Mouse (Mus musculus) ES-E14 (cell line): ENCODE data around the gene Slf2. TPM values are rescaled to one million over a fixed set of nuclear protein-coding genes. Genes with fewer than 3 reads are reported as not detected.

Source experiments
- DNase-seq: peaks from one replicate; pipeline ENCODE4 v3.0.0-alpha.2; 2013; ENCODE audit warnings: low read depth, low spot score
- H3K27ac ChIP-seq: 2 replicates; pipeline ENCODE4 v1.5.1; 2012; ENCODE audit warnings: low read depth, mild to moderate bottlenecking, low read length, moderate library complexity, mixed read lengths; ENCODE audit not compliant: poor library complexity, insufficient read depth, severe bottlenecking
- H3K36me3 ChIP-seq: 2 replicates; pipeline ENCODE4 v1.6.1; 2012; ENCODE audit warnings: mild to moderate bottlenecking, low read length, moderate library complexity, mixed read lengths; ENCODE audit not compliant: control insufficient read depth, poor library complexity, insufficient read depth, severe bottlenecking
- H3K4me1 ChIP-seq, 2 experiments: fragments of 150-350 bp in 1 of 2; sonication (generic) in 1 of 2; 2 replicates each; pipeline ENCODE4 v1.6.1; 2012; ENCODE audit warnings: low read length in 2 of 2, mild to moderate bottlenecking in 1 of 2, mixed read lengths in 1 of 2; ENCODE audit not compliant: control insufficient read depth in 2 of 2, insufficient read depth in 2 of 2, poor library complexity in 1 of 2
- H3K4me3 ChIP-seq, 2 experiments: fragments of 150-350 bp in 1 of 2; sonication (generic) in 1 of 2; 2 replicates each; pipeline ENCODE4 v1.5.1; 2012; ENCODE audit warnings: low read length in 2 of 2, low read depth in 1 of 2, mild to moderate bottlenecking in 1 of 2, mixed read lengths in 1 of 2; ENCODE audit not compliant: insufficient read depth in 1 of 2, poor library complexity in 1 of 2, severe bottlenecking in 1 of 2
- H3K9ac ChIP-seq: 2 replicates; pipeline ENCODE4 v1.6.1; 2012; ENCODE audit warnings: low read depth, mild to moderate bottlenecking, low read length, mixed read lengths; ENCODE audit not compliant: poor library complexity, insufficient read depth, severe bottlenecking
- H3K9me3 ChIP-seq: fragments of 150-350 bp; sonication (generic); 2 replicates; pipeline ENCODE4 v1.6.1; 2012; ENCODE audit warnings: low read depth, mild to moderate bottlenecking, low read length; ENCODE audit not compliant: control insufficient read depth, insufficient read depth
- CHD2 ChIP-seq: IDR thresholded peaks from 2 replicates; pipeline ENCODE4 v1.6.1; 2014; ENCODE audit warnings: mild to moderate bottlenecking, low read depth, low read length, inconsistent platforms
- HCFC1 ChIP-seq: IDR thresholded peaks from 2 replicates; pipeline ENCODE4 v1.6.1; 2012; ENCODE audit warnings: low read length, inconsistent platforms, borderline replicate concordance; ENCODE audit not compliant: insufficient read depth
- MAFK ChIP-seq: IDR thresholded peaks from 2 replicates; pipeline ENCODE4 v1.6.1; 2014; ENCODE audit warnings: mild to moderate bottlenecking, low read depth, low read length, inconsistent platforms; ENCODE audit not compliant: insufficient read depth
- ZC3H11A ChIP-seq: IDR thresholded peaks from 2 replicates; pipeline ENCODE4 v1.6.1; 2012; ENCODE audit warnings: low read depth, mild to moderate bottlenecking, inconsistent platforms, low read length, borderline replicate concordance
- ZNF384 ChIP-seq: IDR thresholded peaks from 2 replicates; pipeline ENCODE4 v1.6.1; 2012; ENCODE audit warnings: low read depth, low read length, inconsistent platforms
- in situ Hi-C, 2 experiments: fragments of 600-800 bp; cut with MboI; formaldehyde crosslinking; loops; one replicate each; pipeline ENCODE4 v1.15.1; 2025; ENCODE audit warnings: low sequenced_read_pairs in 2 of 2, inconsistent platforms in 1 of 2; ENCODE audit not compliant: unreplicated experiment in 2 of 2
- total RNA-seq: library from RNA; depleted of rRNA; stranded (reverse); fragments of 300-350 nt; gene quantifications from 2 replicates; pipeline ENCODE4 v1.2.3, GENCODE M21; 2012

The Slf2 gene
- total RNA-seq, 1 experiment: 48.3 TPM

- TF ChIP-seq CHD2 (no peak), ZNF384 (no peak)
- no peak overlapping the region for H3K9ac ChIP-seq
- in situ Hi-C loops: no loop called here
- no peak overlapping the region for H3K27ac ChIP-seq
- no peaks in the 10 kb centered on the region for H3K36me3 ChIP-seq
- peaks cover 3 to 21% of the 10 kb centered on the region in 2 experiments; a peak in 3 of 4 replicates for H3K4me1 ChIP-seq
- DNase-seq: no peak
- H3K4me3 ChIP-seq: no peak overlapping the region
- H3K9me3 ChIP-seq: no peaks in the 10 kb centered on the region
Observed at GRCm38 (mm10) chr19:44907851-44908690, 22.9 kb upstream of the Slf2 start.

DNA sequence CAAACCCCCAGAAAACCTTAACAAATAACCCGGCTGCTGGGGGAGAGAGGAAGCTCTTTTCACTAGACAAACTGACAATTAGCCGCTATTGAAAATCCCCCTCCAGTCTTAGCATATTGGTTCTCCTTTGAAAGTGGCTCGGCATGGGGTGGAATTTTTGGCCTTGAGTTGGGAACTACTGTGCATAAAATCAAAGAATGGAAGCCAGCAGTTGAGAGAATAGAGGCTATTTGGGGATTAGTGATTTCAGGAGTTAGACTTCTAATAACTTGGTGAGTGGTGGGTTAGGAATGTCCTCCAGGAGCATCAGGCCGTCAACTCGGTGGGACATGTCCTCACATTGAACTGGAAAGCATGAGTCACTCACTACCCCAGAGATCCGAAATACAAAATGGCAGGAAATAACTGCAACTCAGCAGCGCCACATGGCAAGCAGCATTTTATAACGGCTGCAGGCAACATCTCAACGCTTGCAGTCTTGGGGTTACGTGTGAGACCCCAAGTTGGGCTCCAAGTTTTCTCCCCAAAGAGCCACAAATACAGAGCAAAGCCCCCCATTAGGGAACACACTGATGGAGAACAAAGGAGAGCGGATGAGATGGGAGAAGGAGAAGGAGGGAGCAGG, 22.0 kb upstream of the Slf2 start:
- DNase-seq: no peak
- Histone ChIP-seq H3K27ac (no peak overlapping the region), H3K4me3 (no peak overlapping the region), H3K9ac (no peak overlapping the region), H3K9me3 (no peaks in the 10 kb centered on the region), H3K4me1 (peaks cover 3 to 20% of the 10 kb centered on the region in 2 experiments; a peak in 3 of 4 replicates), H3K36me3 (no peaks in the 10 kb centered on the region)
- no peak for TF ChIP-seq ZC3H11A
- TF ChIP-seq HCFC1: no peak
- no peak for TF ChIP-seq CHD2
- TF ChIP-seq MAFK: no peak
- TF ChIP-seq ZNF384: no peak
- in situ Hi-C loops: no loop called here

DNA sequence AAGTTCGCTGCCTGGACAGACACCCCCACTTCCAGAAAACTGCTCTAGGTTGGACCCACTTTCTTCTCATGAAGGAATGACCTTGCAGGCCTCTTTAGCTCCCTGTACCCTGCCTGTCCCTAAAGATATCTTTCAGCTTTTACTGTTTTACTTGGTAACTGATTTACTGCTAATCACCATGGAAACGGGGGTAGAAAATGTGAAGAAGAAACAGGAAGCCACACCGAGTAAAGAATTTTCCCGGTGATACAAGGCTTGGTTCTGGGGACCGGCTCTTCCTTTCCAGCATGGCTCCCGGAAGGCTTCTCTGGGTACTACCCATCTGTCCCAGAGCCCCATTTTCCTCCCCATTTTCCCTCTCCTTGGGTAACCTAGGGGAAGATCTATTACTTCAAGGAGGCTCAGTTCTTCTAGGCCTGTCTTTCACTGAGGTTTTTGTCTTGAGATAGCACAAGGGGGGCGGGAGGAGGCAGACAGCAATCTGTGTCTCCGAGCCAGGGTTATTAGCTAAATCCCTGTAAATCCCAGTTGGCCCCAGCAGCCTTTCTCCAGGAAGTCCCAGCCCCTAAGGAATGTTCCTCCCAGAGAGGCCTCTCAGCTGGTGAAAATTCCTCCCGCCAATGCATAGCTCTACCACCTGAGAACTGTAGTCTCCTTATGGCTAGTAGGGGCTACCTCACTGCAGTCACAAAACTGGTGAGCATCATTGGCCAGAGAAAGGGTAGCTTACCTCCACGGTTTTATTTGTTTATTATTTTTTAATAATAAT, 16.3 kb upstream of the Slf2 start:
- H3K27ac ChIP-seq: no peak overlapping the region
- in situ Hi-C loops: no loop called here

GRCm38 (mm10) chr19:44918171-44918570, 12.8 kb upstream of the Slf2 start:
- DNase-seq: no peak
- Histone ChIP-seq H3K36me3 (no peaks in the 10 kb centered on the region), H3K9me3 (no peaks in the 10 kb centered on the region), H3K27ac (no peak overlapping the region), H3K4me1 (no peaks in the 10 kb centered on the region), H3K9ac (no peak overlapping the region), H3K4me3 (no peak overlapping the region)
- TF ChIP-seq ZC3H11A (no peak), ZNF384 (no peak), CHD2 (no peak), MAFK (no peak), HCFC1 (no peak)
- in situ Hi-C loops: no loop called here

More for the DNA sequence above, 16.3 kb upstream of the Slf2 start:
- TF ChIP-seq CHD2: no peak
- no peak for TF ChIP-seq ZNF384
- no peak for TF ChIP-seq ZC3H11A
- TF ChIP-seq MAFK: no peak
- no peak for TF ChIP-seq HCFC1
- no peaks in the 10 kb centered on the region for H3K9me3 ChIP-seq
- no peak overlapping the region for H3K4me3 ChIP-seq
- no peaks in the 10 kb centered on the region for H3K36me3 ChIP-seq
- no peak overlapping the region for H3K9ac ChIP-seq
- DNase-seq: no peak
- H3K4me1 ChIP-seq: no peaks in the 10 kb centered on the region
